Mouse (Mus musculus): Measurements from ENCODE around the gene Reg4. TPM values are rescaled to one million over a fixed set of nuclear protein-coding genes. Genes with fewer than 3 reads are reported as not detected.

Reg4 gene
- total and polyA plus RNA-seq, 2 experiments: 0.37 TPM; not detected in 1

- TF ChIP-seq CTCF (IDR thresholded peaks at IDR 0.05; ENCODE audit: low read depth, low read length): no peak
- no peak overlapping the region for H3K4me3 ChIP-seq (ENCODE audit: insufficient read depth, low read depth, low read length)
Observed at GRCm38 (mm10) chr3:98199747-98200146, 22.2 kb upstream of the Reg4 start.

GRCm38 (mm10) chr3:98203282-98203681 lies 18.7 kb upstream of the Reg4 start:
- no peaks in the 10 kb centered on the region for H3K27me3 ChIP-seq (ENCODE audit: control insufficient read depth, insufficient read depth, low read length)
- H3K79me2 ChIP-seq (ENCODE audit: control insufficient read depth, insufficient read depth, low read length): no peaks in the 10 kb centered on the region
- H3K4me3 ChIP-seq (ENCODE audit: insufficient read depth, low read depth, low read length): no peak overlapping the region
- no peaks in the 10 kb centered on the region for H3K36me3 ChIP-seq (ENCODE audit: control insufficient read depth, insufficient read depth, low read length)
- H3K4me1 ChIP-seq (ENCODE audit: control insufficient read depth, insufficient read depth, low read length): no peaks in the 10 kb centered on the region
- H3K9ac ChIP-seq (ENCODE audit: low read depth, low read length): no peak overlapping the region
- DNase-seq (ENCODE audit: extremely low read depth, low read depth, low spot score): no peak
- H3K27ac ChIP-seq (replicated peaks; ENCODE audit: insufficient read depth, low read depth, low read length): no peak overlapping the region
- no peak for TF ChIP-seq POLR2A (IDR thresholded peaks at IDR 0.05; ENCODE audit: extremely low read depth, insufficient read depth, low read length)
- no peak for TF ChIP-seq CTCF (IDR thresholded peaks at IDR 0.05; ENCODE audit: low read depth, low read length)
- WGBS: 77% methylated on average over 5 of the region's 5 CpGs

More at GRCm38 (mm10) chr3:98199747-98200146, 22.2 kb upstream of the Reg4 start:
- WGBS: 83% methylated on average over 5 of the region's 5 CpGs
- no peaks in the 10 kb centered on the region for H3K79me2 ChIP-seq (ENCODE audit: control insufficient read depth, insufficient read depth, low read length)
- H3K27ac ChIP-seq (replicated peaks; ENCODE audit: insufficient read depth, low read depth, low read length): no peak overlapping the region
- H3K27me3 ChIP-seq (ENCODE audit: control insufficient read depth, insufficient read depth, low read length): no peaks in the 10 kb centered on the region
- no peak for DNase-seq (ENCODE audit: extremely low read depth, low read depth, low spot score)
- no peak overlapping the region for H3K9ac ChIP-seq (ENCODE audit: low read depth, low read length)
- no peaks in the 10 kb centered on the region for H3K4me1 ChIP-seq (ENCODE audit: control insufficient read depth, insufficient read depth, low read length)
- H3K36me3 ChIP-seq (ENCODE audit: control insufficient read depth, insufficient read depth, low read length): no peaks in the 10 kb centered on the region

- no peaks in the 10 kb centered on the region for H3K4me1 ChIP-seq (ENCODE audit: control insufficient read depth, insufficient read depth, low read length)
- H3K36me3 ChIP-seq (ENCODE audit: control insufficient read depth, insufficient read depth, low read length): no peaks in the 10 kb centered on the region
- no peak for TF ChIP-seq POLR2A (IDR thresholded peaks at IDR 0.05; ENCODE audit: extremely low read depth, insufficient read depth, low read length)
- no peak overlapping the region for H3K9ac ChIP-seq (ENCODE audit: low read depth, low read length)
- no peak overlapping the region for H3K27ac ChIP-seq (replicated peaks; ENCODE audit: insufficient read depth, low read depth, low read length)
- no peak overlapping the region for H3K4me3 ChIP-seq (ENCODE audit: insufficient read depth, low read depth, low read length)
- no peaks in the 10 kb centered on the region for H3K27me3 ChIP-seq (ENCODE audit: control insufficient read depth, insufficient read depth, low read length)
- H3K79me2 ChIP-seq (ENCODE audit: control insufficient read depth, insufficient read depth, low read length): no peaks in the 10 kb centered on the region
- 32% methylated on average over 3 of the region's 3 CpGs for WGBS
- DNase-seq (ENCODE audit: extremely low read depth, low read depth, low spot score): no peak
Observed at GRCm38 (mm10) chr3:98206977-98207376, 15.0 kb upstream of the Reg4 start.

DNA sequence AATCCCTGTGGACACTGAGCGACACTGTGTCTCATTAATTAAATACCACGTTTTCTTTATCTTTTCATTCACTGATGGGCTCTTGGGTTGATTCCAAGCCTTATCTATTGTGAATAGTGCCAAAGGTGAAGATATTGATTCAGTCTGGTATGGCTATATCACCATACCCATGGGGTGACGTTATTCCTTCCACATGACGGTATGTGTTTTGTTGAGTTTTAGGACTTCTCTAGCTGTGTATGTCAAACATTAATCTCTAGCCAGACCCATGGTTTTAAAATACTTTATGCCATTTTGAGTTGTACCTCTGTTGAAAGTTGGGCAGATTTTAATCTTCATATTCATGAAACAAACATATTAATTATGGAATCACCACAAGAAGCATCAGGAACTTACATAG lies 12.8 kb upstream of the Reg4 start:
- H3K9ac ChIP-seq (ENCODE audit: low read depth, low read length): no peak overlapping the region
- H3K27ac ChIP-seq (replicated peaks; ENCODE audit: insufficient read depth, low read depth, low read length): no peak overlapping the region
- no peaks in the 10 kb centered on the region for H3K36me3 ChIP-seq (ENCODE audit: control insufficient read depth, insufficient read depth, low read length)
- DNase-seq (ENCODE audit: extremely low read depth, low read depth, low spot score): no peak
- no peaks in the 10 kb centered on the region for H3K27me3 ChIP-seq (ENCODE audit: control insufficient read depth, insufficient read depth, low read length)
- 55% methylated on average over 4 of the region's 4 CpGs for WGBS
- H3K4me3 ChIP-seq (ENCODE audit: insufficient read depth, low read depth, low read length): no peak overlapping the region
- no peak for TF ChIP-seq CTCF (IDR thresholded peaks at IDR 0.05; ENCODE audit: low read depth, low read length)
- no peak for TF ChIP-seq POLR2A (IDR thresholded peaks at IDR 0.05; ENCODE audit: extremely low read depth, insufficient read depth, low read length)
- H3K79me2 ChIP-seq (ENCODE audit: control insufficient read depth, insufficient read depth, low read length): no peaks in the 10 kb centered on the region
- no peaks in the 10 kb centered on the region for H3K4me1 ChIP-seq (ENCODE audit: control insufficient read depth, insufficient read depth, low read length)

- no peak overlapping the region for H3K27ac ChIP-seq (replicated peaks; ENCODE audit: insufficient read depth, low read depth, low read length)
- no peak overlapping the region for H3K9ac ChIP-seq (ENCODE audit: low read depth, low read length)
- 84% methylated on average over 10 of the region's 10 CpGs for WGBS
- no peaks in the 10 kb centered on the region for H3K36me3 ChIP-seq (ENCODE audit: control insufficient read depth, insufficient read depth, low read length)
- no peaks in the 10 kb centered on the region for H3K4me1 ChIP-seq (ENCODE audit: control insufficient read depth, insufficient read depth, low read length)
- H3K4me3 ChIP-seq (ENCODE audit: insufficient read depth, low read depth, low read length): no peak overlapping the region
- no peak for DNase-seq (ENCODE audit: extremely low read depth, low read depth, low spot score)
- H3K27me3 ChIP-seq (ENCODE audit: control insufficient read depth, insufficient read depth, low read length): no peaks in the 10 kb centered on the region
- H3K79me2 ChIP-seq (ENCODE audit: control insufficient read depth, insufficient read depth, low read length): no peaks in the 10 kb centered on the region
- no peak for TF ChIP-seq CTCF (IDR thresholded peaks at IDR 0.05; ENCODE audit: low read depth, low read length)
- no peak for TF ChIP-seq POLR2A (IDR thresholded peaks at IDR 0.05; ENCODE audit: extremely low read depth, insufficient read depth, low read length)
Observed at GRCm38 (mm10) chr3:98210860-98211259, 11.1 kb upstream of the Reg4 start.

DNA sequence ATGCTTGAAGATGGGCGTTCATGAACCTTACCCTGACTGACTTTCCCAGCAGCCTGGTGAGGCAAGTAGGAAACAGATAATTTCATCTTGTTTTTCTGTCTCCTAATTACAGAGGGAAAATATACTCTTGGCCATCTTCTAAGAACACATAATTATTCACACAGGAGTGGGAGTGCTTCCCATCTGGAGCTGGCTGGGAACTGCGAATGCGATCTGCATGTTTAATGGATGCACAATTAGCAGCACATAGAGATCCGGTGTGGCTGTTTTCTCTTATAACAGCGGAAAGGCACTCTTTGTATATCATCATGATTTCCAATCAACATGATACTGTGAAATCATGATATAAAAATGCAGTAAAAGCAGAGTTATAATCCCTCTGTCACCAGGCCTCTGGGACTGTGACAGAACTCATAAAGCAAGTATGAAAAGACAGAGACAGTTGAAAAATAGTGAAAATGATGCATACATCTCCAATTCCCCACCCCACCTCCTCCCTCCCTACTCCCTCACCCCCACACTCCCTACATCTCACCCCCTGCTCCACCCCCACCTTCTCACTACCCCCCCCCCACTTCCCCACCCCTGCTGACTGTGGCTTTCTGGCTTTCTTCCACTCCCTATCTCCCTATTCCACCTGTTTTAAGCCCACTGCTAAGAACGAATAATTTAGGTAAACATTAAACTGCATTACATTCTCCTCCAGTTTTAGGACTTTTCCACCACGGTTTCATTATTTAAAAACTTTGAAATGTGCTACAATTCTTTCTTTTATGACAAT lies 10.5 kb upstream of the Reg4 start:
- Histone ChIP-seq H3K79me2 (ENCODE audit: control insufficient read depth, insufficient read depth, low read length) (no peaks in the 10 kb centered on the region), H3K27me3 (ENCODE audit: control insufficient read depth, insufficient read depth, low read length) (no peaks in the 10 kb centered on the region), H3K9ac (ENCODE audit: low read depth, low read length) (no peak overlapping the region), H3K27ac (replicated peaks; ENCODE audit: insufficient read depth, low read depth, low read length) (no peak overlapping the region), H3K4me3 (ENCODE audit: insufficient read depth, low read depth, low read length) (no peak overlapping the region), H3K4me1 (ENCODE audit: control insufficient read depth, insufficient read depth, low read length) (no peaks in the 10 kb centered on the region), H3K36me3 (ENCODE audit: control insufficient read depth, insufficient read depth, low read length) (no peaks in the 10 kb centered on the region)
- no peak for TF ChIP-seq CTCF (IDR thresholded peaks at IDR 0.05; ENCODE audit: low read depth, low read length)
- 81% methylated on average over 7 of the region's 7 CpGs for WGBS
- DNase-seq (ENCODE audit: extremely low read depth, low read depth, low spot score): no peak
